In genomic region chr14:14013252-14013711, GRCm38 (mm10) we compare ENCODE assay signal across 8 mouse cellular contexts. TPM values are rescaled to one million over a fixed set of nuclear protein-coding genes. Genes with fewer than 3 reads are reported as not detected.
A peak's percentile ranks its signal among the peaks of the same experiment; 100 is the strongest.
DNase-seq lines count a peak whose midpoint lies in the region; ATAC-seq lines count a peak whose summit lies in the region.

No protein-coding gene starts in this region.

- 0 out of 2 replicates have a peak, but pooled peaks cover 2% of the 10 kb centered on the region for H3K4me1 ChIP-seq in forebrain, embryonic 11.5 days (replicated peaks; ENCODE audit: control insufficient read depth, insufficient read depth, low read length)
- H3K4me1 ChIP-seq in midbrain, embryonic 11.5 days (ENCODE audit: control insufficient read depth, insufficient read depth, low read length), result peaks cover 10% of the 10 kb centered on the region

- peak overlapping the region; percentile 98 for H3K27ac ChIP-seq in forebrain, embryonic 11.5 days (ENCODE audit: low read depth, low read length)
- H3K27ac ChIP-seq in midbrain, embryonic 11.5 days (ENCODE audit: low read depth, low read length), result peak overlapping the region; percentile 98

- H3K4me2 ChIP-seq in forebrain, embryonic 11.5 days (ENCODE audit: low read depth, low read length, severe bottlenecking), result peak overlapping the region; percentile 59
- H3K4me2 ChIP-seq in midbrain, embryonic 11.5 days, result peak overlapping the region; percentile 74

- no peaks in the 10 kb centered on the region; the same call in 1 of the 2 replicates for H3K36me3 ChIP-seq in forebrain, embryonic 11.5 days (ENCODE audit: control insufficient read depth, insufficient read depth, low read length)
- no peaks in the 10 kb centered on the region for H3K36me3 ChIP-seq in midbrain, embryonic 11.5 days (ENCODE audit: control insufficient read depth, insufficient read depth, low read length)

- H3K9me3 ChIP-seq in forebrain, embryonic 11.5 days (ENCODE audit: control insufficient read depth, low read length), result no peaks in the 10 kb centered on the region
- H3K9me3 ChIP-seq in midbrain, embryonic 11.5 days (ENCODE audit: control insufficient read depth, low read length), result no peaks in the 10 kb centered on the region

- H3K9ac ChIP-seq in forebrain, embryonic 11.5 days (ENCODE audit: low read length), result peak overlapping the region; percentile 97
- peak overlapping the region; percentile 95 for H3K9ac ChIP-seq in midbrain, embryonic 11.5 days (ENCODE audit: low read length)

- 1% methylated on average over 25 of the region's 27 CpGs for WGBS in forebrain, embryonic 11.5 days
- under 1% methylated on average over 21 of the region's 27 CpGs for WGBS in midbrain, embryonic 11.5 days

- peak overlapping the region; percentile 86 for H3K4me3 ChIP-seq in forebrain, embryonic 11.5 days (ENCODE audit: low read depth, low read length)
- peak overlapping the region; percentile 77 for H3K4me3 ChIP-seq in midbrain, embryonic 11.5 days (ENCODE audit: low read depth, low read length)

- ATAC-seq in forebrain, embryonic 11.5 days (replicated peaks; ENCODE audit: low FRiP score), result peak; percentile 71
- peak; percentile 69 for ATAC-seq in midbrain, embryonic 11.5 days (ENCODE audit: low FRiP score)

- no peaks in the 10 kb centered on the region for H3K27me3 ChIP-seq in forebrain, embryonic 11.5 days (ENCODE audit: control insufficient read depth, insufficient read depth, low read length)
- H3K27me3 ChIP-seq in midbrain, embryonic 11.5 days (ENCODE audit: control insufficient read depth, insufficient read depth, low read length), result no peaks in the 10 kb centered on the region

- DNase-seq in embryo, embryonic 10 days (ENCODE audit: low spot score), result peak; percentile 65
- no peak for DNase-seq in embryo, embryonic 9.5 days (ENCODE audit: extremely low spot score)
- DNase-seq in thymus, postnatal 0 days (ENCODE audit: low spot score), result peak; percentile 21
- DNase-seq in thymus, postnatal 36 days, result no peak
- DNase-seq in forebrain, embryonic 11.5 days (ENCODE audit: low spot score), result no peak
- peak; percentile 45 to 73 for DNase-seq in kidney, postnatal 25 days
- DNase-seq in midbrain, embryonic 11.5 days (ENCODE audit: low spot score, missing footprints), result peak; percentile 93
- DNase-seq in testis, postnatal 10 days (ENCODE audit: low spot score), result peak; percentile 73

RNA-seq across cellular contexts. Expression of gene Thoc7, which starts 51.6 kb away (rescaled TPM):
- polyA plus RNA-seq in thymus, postnatal 0 days (2015; fragmentation: Nextera tagmentation; extraction: Ambion mirVana), result 235 TPM in 2 replicates
- 241 and 261 TPM in 2 replicates for polyA plus RNA-seq in forebrain, embryonic 11.5 days (2014; fragmentation: Nextera tagmentation; extraction: Ambion mirVana)
- polyA plus RNA-seq in midbrain, embryonic 11.5 days (2014; fragmentation: Nextera tagmentation; extraction: Ambion mirVana), result 268 and 279 TPM in 2 replicates

RNA-seq across cellular contexts. Expression of gene Atxn7, which starts 52.0 kb away (rescaled TPM):
- 2.6 and 4.3 TPM in 2 replicates for polyA plus RNA-seq in thymus, postnatal 0 days (2015; fragmentation: Nextera tagmentation; extraction: Ambion mirVana)
- 9.3 and 10.4 TPM in 2 replicates for polyA plus RNA-seq in forebrain, embryonic 11.5 days (2014; fragmentation: Nextera tagmentation; extraction: Ambion mirVana)
- polyA plus RNA-seq in midbrain, embryonic 11.5 days (2014; fragmentation: Nextera tagmentation; extraction: Ambion mirVana), result 5.2 and 5.7 TPM in 2 replicates

Comparison
In these comparisons a context has a peak if more than half of its experiments do, and no peak if none do; other contexts are left out.
1. DNase-seq: peak in embryo, embryonic 10 days (single experiment), thymus, postnatal 0 days (single experiment), kidney, postnatal 25 days (2 of 2), midbrain, embryonic 11.5 days (single experiment) and testis, postnatal 10 days (single experiment); none in embryo, embryonic 9.5 days (single experiment), thymus, postnatal 36 days (0 of 2) and forebrain, embryonic 11.5 days (single experiment).